In the genomic region with DNA sequence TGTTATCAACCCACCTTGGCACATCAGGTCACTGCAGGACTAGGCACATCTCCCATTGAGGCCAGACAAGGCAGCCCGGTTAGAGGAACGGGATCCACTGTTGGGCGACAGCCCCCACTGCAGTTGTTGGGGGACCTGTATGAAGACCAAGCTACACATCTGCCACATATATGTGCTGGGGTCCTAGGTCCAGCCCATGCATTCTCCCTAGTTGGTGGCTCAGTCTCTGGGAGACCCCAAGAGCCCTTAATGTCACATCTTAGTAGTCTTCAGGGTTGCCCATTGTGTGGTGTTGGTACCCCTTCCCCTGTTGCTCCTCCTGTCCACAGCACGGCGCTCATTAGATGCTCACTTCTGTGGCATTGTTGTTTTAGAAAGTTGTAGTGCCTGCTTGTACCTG, we compare ENCODE assay signal across 26 mouse cellular contexts. TPM values are rescaled to one million over a fixed set of nuclear protein-coding genes. Genes with fewer than 3 reads are reported as not detected.
A peak's percentile ranks its signal among the peaks of the same experiment; 100 is the strongest.
DNase-seq lines count a peak whose midpoint lies in the region; ATAC-seq and TF ChIP-seq lines count a peak whose summit lies in the region.
"Had no signal": no experiment of that assay in that cellular context is flagged by ENCODE, and none has a peak within 500 bp of the region (broad histone marks: within the 10 kb centered on the region; RNA-seq: fewer than 3 reads in every experiment).

No protein-coding gene starts in this region.

- H3K36me3 ChIP-seq in forebrain, embryonic 10.5 days (replicated peaks) = peaks cover 13% of the 10 kb centered on the region
- H3K36me3 ChIP-seq in forebrain, embryonic 14.5 days (ENCODE audit: control insufficient read depth, insufficient read depth, low read length) = no peaks in the 10 kb centered on the region
- no peaks in the 10 kb centered on the region for H3K36me3 ChIP-seq in heart, embryonic 10.5 days
- no peaks in the 10 kb centered on the region for H3K36me3 ChIP-seq in liver, adult 2 months (ENCODE audit: control insufficient read depth, insufficient read depth, low read length)
- no peaks in the 10 kb centered on the region for H3K36me3 ChIP-seq in liver, embryonic 12.5 days
- 0 out of 2 replicates have a peak, but pooled peaks cover 2% of the 10 kb centered on the region for H3K36me3 ChIP-seq in stomach, postnatal 0 days (ENCODE audit: control insufficient read depth, insufficient read depth, low read length)
- H3K36me3 ChIP-seq: embryonic facial prominence, embryonic 13.5 days; G1E; heart, embryonic 13.5 days had no signal

- H3K79me2 ChIP-seq in liver, adult 2 months (ENCODE audit: control insufficient read depth, insufficient read depth, low read length) = peaks cover 24% of the 10 kb centered on the region

- whole genome bisulfite sequencing in forebrain, embryonic 10.5 days = 86% methylated on average over 5 of the region's 5 CpGs
- 86% methylated on average over 5 of the region's 5 CpGs for WGBS in forebrain, embryonic 14.5 days
- 88% methylated on average over 5 of the region's 5 CpGs for WGBS in heart, embryonic 10.5 days
- WGBS in liver, adult 2 months = 80% methylated on average over 5 of the region's 5 CpGs
- 70% methylated on average over 5 of the region's 5 CpGs for WGBS in liver, embryonic 12.5 days (ENCODE audit: insufficient replicate concordance)
- WGBS in stomach, postnatal 0 days = 72% methylated on average over 5 of the region's 5 CpGs

- no peak for TF ChIP-seq POLR2A in liver, adult 2 months (IDR thresholded peaks at IDR 0.05; ENCODE audit: extremely low read depth, insufficient read depth, low read length)

- no peak for TF ChIP-seq CTCF in liver, adult 2 months (IDR thresholded peaks at IDR 0.05; ENCODE audit: low read depth, low read length)
- TF ChIP-seq CTCF in stomach, postnatal 0 days (IDR thresholded peaks at IDR 0.05; ENCODE audit: low read depth) = 0 out of 2 replicates have a peak, but pooled peaks have one; percentile 5

- H3K27me3 ChIP-seq in forebrain, embryonic 10.5 days (ENCODE audit: poor library complexity, severe bottlenecking) = no peaks in the 10 kb centered on the region
- no peaks in the 10 kb centered on the region for H3K27me3 ChIP-seq in forebrain, embryonic 14.5 days (replicated peaks; ENCODE audit: control insufficient read depth, insufficient read depth, low read length)
- no peaks in the 10 kb centered on the region for H3K27me3 ChIP-seq in heart, embryonic 10.5 days (ENCODE audit: insufficient read depth, poor library complexity, severe bottlenecking)
- no peaks in the 10 kb centered on the region for H3K27me3 ChIP-seq in liver, adult 2 months (ENCODE audit: control insufficient read depth, insufficient read depth, low read length)
- no peaks in the 10 kb centered on the region for H3K27me3 ChIP-seq in liver, embryonic 12.5 days (replicated peaks)
- no peaks in the 10 kb centered on the region for H3K27me3 ChIP-seq in stomach, postnatal 0 days (ENCODE audit: control insufficient read depth, insufficient read depth, low read length)
- H3K27me3 ChIP-seq: CH12.LX; embryonic facial prominence, embryonic 13.5 days; forebrain, embryonic 13.5 days; heart, embryonic 13.5 days; hindbrain, embryonic 12.5 days; hindbrain, embryonic 15.5 days; Patski had no signal

- H3K4me2 ChIP-seq in forebrain, embryonic 14.5 days (ENCODE audit: low read length) = no peak overlapping the region
- no peak overlapping the region for H3K4me2 ChIP-seq in liver, embryonic 12.5 days
- H3K4me2 ChIP-seq in stomach, postnatal 0 days (replicated peaks; ENCODE audit: low read depth) = no peak overlapping the region
- H3K4me2 ChIP-seq: forebrain, embryonic 13.5 days; hindbrain, embryonic 12.5 days; hindbrain, embryonic 15.5 days had no signal

- H3K9me3 ChIP-seq in forebrain, embryonic 10.5 days = no peaks in the 10 kb centered on the region
- no peaks in the 10 kb centered on the region for H3K9me3 ChIP-seq in forebrain, embryonic 14.5 days (replicated peaks; ENCODE audit: control insufficient read depth, low read length)
- H3K9me3 ChIP-seq in heart, embryonic 10.5 days = no peaks in the 10 kb centered on the region
- H3K9me3 ChIP-seq in liver, embryonic 12.5 days (replicated peaks) = no peaks in the 10 kb centered on the region
- H3K9me3 ChIP-seq in stomach, postnatal 0 days (ENCODE audit: control insufficient read depth, low read length) = no peaks in the 10 kb centered on the region
- H3K9me3 ChIP-seq: embryonic facial prominence, embryonic 13.5 days; forebrain, embryonic 13.5 days; G1E; heart, embryonic 13.5 days; hindbrain, embryonic 12.5 days; hindbrain, embryonic 15.5 days had no signal

- peak overlapping the region; percentile 51; the same call in 1 of the 2 replicates for H3K27ac ChIP-seq in forebrain, embryonic 10.5 days
- no peak overlapping the region for H3K27ac ChIP-seq in forebrain, embryonic 14.5 days (ENCODE audit: low read depth, low read length)
- H3K27ac ChIP-seq in heart, embryonic 10.5 days = peak overlapping the region; percentile 30; the same call in 1 of the 2 replicates
- H3K27ac ChIP-seq in liver, adult 2 months (replicated peaks; ENCODE audit: insufficient read depth, low read depth, low read length) = peak overlapping the region; percentile 37
- no peak overlapping the region for H3K27ac ChIP-seq in liver, embryonic 12.5 days
- H3K27ac ChIP-seq in stomach, postnatal 0 days (replicated peaks) = no peak overlapping the region
- H3K27ac ChIP-seq: embryonic facial prominence, embryonic 13.5 days; forebrain, embryonic 13.5 days; hindbrain, embryonic 15.5 days had no signal

- TF ChIP-seq EP300 in stomach, postnatal 0 days (optimal IDR thresholded peaks at IDR 0.05) = no peak

- DNase-seq in forebrain, embryonic 10.5 days (ENCODE audit: extremely low spot score, low spot score) = no peak
- no peak for DNase-seq in forebrain, embryonic 14.5 days (ENCODE audit: low spot score)
- no peak for DNase-seq in heart, embryonic 10.5 days (ENCODE audit: low spot score)
- DNase-seq in heart, postnatal 4 days = no peak
- no peak for DNase-seq in liver, adult 2 months (ENCODE audit: extremely low read depth, low read depth, low spot score)
- DNase-seq in stomach, postnatal 0 days (ENCODE audit: low spot score) = no peak
- DNase-seq in thymus, postnatal 14 days = no peak
- DNase-seq: adrenal gland, postnatal 10 days; adrenal gland, postnatal 36 days; B cell, adult 2 months; cerebellum, adult 18-20 months; cerebellum, adult 9-10 months; cerebellum, postnatal 14 days; forebrain, postnatal 0 days; gastrocnemius, postnatal 36 days; heart, postnatal 14 days had no signal

- no peak for ATAC-seq in forebrain, embryonic 14.5 days
- no peak for ATAC-seq in liver, embryonic 12.5 days
- ATAC-seq in stomach, postnatal 0 days (ENCODE audit: low FRiP score, low TSS enrichment) = no peak
- ATAC-seq: forebrain, embryonic 13.5 days; forebrain, postnatal 0 days; Patski had no signal

- no peak overlapping the region for H3K9ac ChIP-seq in forebrain, embryonic 14.5 days (ENCODE audit: low read length)
- no peak overlapping the region for H3K9ac ChIP-seq in liver, adult 2 months (ENCODE audit: low read depth, low read length)
- H3K9ac ChIP-seq in liver, embryonic 12.5 days = no peak overlapping the region
- no peak overlapping the region for H3K9ac ChIP-seq in stomach, postnatal 0 days (ENCODE audit: low read length)
- H3K9ac ChIP-seq: embryonic facial prominence, embryonic 13.5 days; forebrain, embryonic 13.5 days; forebrain, postnatal 0 days; hindbrain, embryonic 12.5 days; hindbrain, embryonic 15.5 days had no signal

- H3K4me1 ChIP-seq in forebrain, embryonic 10.5 days = peaks cover 45% of the 10 kb centered on the region
- H3K4me1 ChIP-seq in forebrain, embryonic 14.5 days (ENCODE audit: control insufficient read depth, insufficient read depth, low read length) = peaks cover 19% of the 10 kb centered on the region
- H3K4me1 ChIP-seq in heart, embryonic 10.5 days = peaks cover 49% of the 10 kb centered on the region
- peaks cover 32% of the 10 kb centered on the region for H3K4me1 ChIP-seq in liver, adult 2 months (ENCODE audit: control insufficient read depth, insufficient read depth, low read length)
- H3K4me1 ChIP-seq in liver, embryonic 12.5 days = peaks cover 42% of the 10 kb centered on the region
- peaks cover 5% of the 10 kb centered on the region; the same call in 1 of the 2 replicates for H3K4me1 ChIP-seq in stomach, postnatal 0 days (replicated peaks; ENCODE audit: control insufficient read depth, insufficient read depth)

- no peak overlapping the region for H3K4me3 ChIP-seq in forebrain, embryonic 10.5 days
- H3K4me3 ChIP-seq in forebrain, embryonic 14.5 days (ENCODE audit: low read depth, low read length) = no peak overlapping the region
- H3K4me3 ChIP-seq in heart, embryonic 10.5 days = no peak overlapping the region
- no peak overlapping the region for H3K4me3 ChIP-seq in liver, adult 2 months (ENCODE audit: insufficient read depth, low read depth, low read length)
- no peak overlapping the region for H3K4me3 ChIP-seq in liver, embryonic 12.5 days
- H3K4me3 ChIP-seq in stomach, postnatal 0 days (ENCODE audit: low read depth, low read length) = no peak overlapping the region
- H3K4me3 ChIP-seq: embryonic facial prominence, embryonic 13.5 days; erythroblast, embryonic 14.5 days; forebrain, embryonic 13.5 days; heart, embryonic 13.5 days; hindbrain, embryonic 12.5 days; hindbrain, embryonic 15.5 days had no signal

RNA-seq across cellular contexts. Expression of a gene that starts 40.2 kb away (rescaled TPM):
- 14.3 and 15.7 TPM in 2 replicates for polyA plus RNA-seq in forebrain, embryonic 10.5 days (2016; fragmentation: Nextera tagmentation; extraction: Ambion mirVana)
- polyA plus RNA-seq in forebrain, embryonic 14.5 days (2014; fragmentation: Nextera tagmentation; extraction: Ambion mirVana) = 9.3 and 12.8 TPM in 2 replicates
- polyA plus RNA-seq in heart, embryonic 10.5 days (2016; fragmentation: Nextera tagmentation; extraction: Ambion mirVana) = 14.8 and 15.8 TPM in 2 replicates
- 10 to 100 TPM; 21.2 to 23.2 TPM for total RNA-seq in heart, postnatal 4 days (2021)
- total RNA-seq in liver, adult 2 months (2014; rRNA removed) = 11.5 and 14.8 TPM in 2 replicates
- 8.2 and 13.6 TPM in 2 replicates for polyA plus RNA-seq in liver, adult 2 months (2012; rRNA removed)
- 8.1 and 8.3 TPM in 2 replicates for polyA plus RNA-seq in liver, embryonic 12.5 days (2016; fragmentation: Nextera tagmentation; extraction: Ambion mirVana)
- 7.5 and 8.3 TPM in 2 replicates for polyA plus RNA-seq in stomach, postnatal 0 days (2015; fragmentation: Nextera tagmentation; extraction: Ambion mirVana)

Comparison
In these comparisons a context has a peak if more than half of its experiments do, and no peak if none do; other contexts are left out.
1. H3K27ac ChIP-seq: peak in forebrain, embryonic 10.5 days (single experiment), heart, embryonic 10.5 days (single experiment) and liver, adult 2 months (single experiment); none in forebrain, embryonic 14.5 days (single experiment), liver, embryonic 12.5 days (single experiment) and stomach, postnatal 0 days (single experiment).